Mouse (Mus musculus) intestine, embryonic 14.5 days (tissue): ENCODE data around the gene Ets1. TPM values are rescaled to one million over a fixed set of nuclear protein-coding genes. Genes with fewer than 3 reads are reported as not detected.
A peak's percentile ranks its signal among the peaks of the same experiment; 100 is the strongest.

Experiments
- ATAC-seq: fragments of 200-750 bp; cut with Nextera tagmentation; replicated peaks from 2 replicates; pipeline ENCODE4 v1.8.0; 2017; ENCODE audit warnings: low read depth, moderate number of reproducible peaks, moderate TSS enrichment, moderate library complexity; ENCODE audit not compliant: low FRiP score, low TSS enrichment
- DNase-seq: peaks from one replicate; pipeline ENCODE4 v3.0.0-alpha.2; 2018; ENCODE audit warnings: low spot score
- H3K27ac ChIP-seq: fragments of 300-500 bp; sonication (generic); 2 replicates; pipeline ENCODE4 v1.5.1; 2014; ENCODE audit warnings: low read depth, mild to moderate bottlenecking, control low read depth
- H3K27me3 ChIP-seq: fragments of 300-500 bp; sonication (generic); replicated peaks from 2 replicates; pipeline ENCODE4 v1.6.1; 2014; ENCODE audit warnings: low read length, control low read depth; ENCODE audit not compliant: control insufficient read depth, insufficient read depth
- H3K36me3 ChIP-seq: fragments of 300-500 bp; sonication (generic); 2 replicates; pipeline ENCODE4 v1.6.1; 2014; ENCODE audit warnings: low read length, control low read depth; ENCODE audit not compliant: control insufficient read depth, insufficient read depth
- H3K4me1 ChIP-seq: fragments of 300-500 bp; sonication (generic); replicated peaks from 2 replicates; pipeline ENCODE4 v1.6.1; 2014; ENCODE audit warnings: low read length, control low read depth, mixed read lengths; ENCODE audit not compliant: control insufficient read depth, insufficient read depth
- H3K4me2 ChIP-seq: fragments of 300-500 bp; sonication (generic); 2 replicates; pipeline ENCODE4 v1.6.1; 2014; ENCODE audit warnings: low read length
- H3K4me3 ChIP-seq: fragments of 300-500 bp; sonication (generic); 2 replicates; pipeline ENCODE4 v1.5.1; 2014; ENCODE audit warnings: low read depth, low read length, control low read depth, mixed read lengths
- H3K9ac ChIP-seq: fragments of 300-500 bp; sonication (generic); 2 replicates; pipeline ENCODE4 v1.6.1; 2014; ENCODE audit warnings: mild to moderate bottlenecking, low read length
- H3K9me3 ChIP-seq: fragments of 300-500 bp; sonication (generic); 2 replicates; pipeline ENCODE4 v1.6.1; 2016; ENCODE audit warnings: low read length, control low read depth; ENCODE audit not compliant: control insufficient read depth
- WGBS: fragments of 180-500 bp; shearing (Covaris S2); extraction: QIAGEN DNeasy Blood & Tissue Kit; methylation state at CpG from one replicate; pipeline ENCODE4 v1.1.7; 2014; 5-methylcytosine and 5-hydroxymethylcytosine counted together
- polyA plus RNA-seq: library from polyadenylated mRNA; unstranded; fragments of >200 nt; fragmentation: Nextera tagmentation; extraction: Ambion mirVana; gene quantifications from 2 replicates; pipeline ENCODE4 v1.2.1, GENCODE M21; 2014

The Ets1 gene
- 46.3 and 51.3 TPM in 2 replicates for polyA plus RNA-seq

GRCm38 (mm10) chr9:32635627-32636385 is at the start of gene Ets1:
Ets1 (plus strand) TSS chr9:32636221.
- no peak within 1 kb of the TSS for H3K9ac ChIP-seq
- 0% methylated on average over 10 of the region's 10 CpGs for WGBS

DNA sequence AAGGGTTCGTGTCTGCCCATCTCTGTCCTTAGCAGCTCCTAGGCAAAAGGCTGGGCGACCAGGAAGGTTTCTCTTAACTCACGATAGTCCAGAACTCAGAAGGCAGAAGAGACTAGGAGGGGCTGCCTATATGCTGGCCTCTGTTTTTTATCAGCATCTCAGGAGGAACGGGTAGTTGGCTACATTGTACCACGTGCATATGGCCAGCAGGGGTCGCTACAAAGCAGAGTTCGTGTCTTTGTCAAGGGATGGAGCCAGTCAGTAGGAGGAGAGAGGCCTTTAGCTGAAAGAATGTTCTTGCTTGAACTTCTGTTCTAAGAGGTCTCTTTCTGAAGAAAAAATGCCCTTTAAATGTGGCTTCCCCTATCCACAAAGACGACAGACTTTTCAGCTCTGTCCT is 46.1 kb upstream of the Ets1 start:
- Histone ChIP-seq H3K27me3 (no peaks in the 10 kb centered on the region), H3K9ac (no peak overlapping the region), H3K4me2 (no peak overlapping the region), H3K4me3 (no peak overlapping the region), H3K36me3 (no peaks in the 10 kb centered on the region), H3K27ac (no peak overlapping the region), H3K4me1 (peaks cover 19% of the 10 kb centered on the region), H3K9me3 (no peaks in the 10 kb centered on the region)
- ATAC-seq (peak; percentile 63; the same call in 1 of the 2 replicates), DNase-seq (peak; percentile 90)
- WGBS = 4% methylated on average over 8 of the region's 8 CpGs

More at GRCm38 (mm10) chr9:32635627-32636385, at the start of gene Ets1:
- H3K4me1 ChIP-seq = 0 out of 2 replicates have a peak, but pooled peaks cover 8% of the 10 kb centered on the region
- H3K27ac ChIP-seq = no peak within 1 kb of the TSS
- no peaks in the 10 kb centered on the region for H3K9me3 ChIP-seq
- H3K36me3 ChIP-seq = no peaks in the 10 kb centered on the region
- ATAC-seq (no peak), DNase-seq (no peak)
- no peaks in the 10 kb centered on the region for H3K27me3 ChIP-seq
- peak within 1 kb of the TSS; percentile 32 for H3K4me3 ChIP-seq
- peak within 1 kb of the TSS; percentile 53 for H3K4me2 ChIP-seq

GRCm38 (mm10) chr9:32590571-32590970 is 45.5 kb upstream of the Ets1 start:
- H3K4me2 ChIP-seq = no peak overlapping the region
- no peaks in the 10 kb centered on the region for H3K36me3 ChIP-seq
- H3K27me3 ChIP-seq = no peaks in the 10 kb centered on the region
- DNase-seq = no peak
- no peak for ATAC-seq
- H3K27ac ChIP-seq = no peak overlapping the region
- WGBS = 71% methylated on average over 5 of the region's 5 CpGs
- H3K4me3 ChIP-seq = no peak overlapping the region
- H3K9me3 ChIP-seq = no peaks in the 10 kb centered on the region
- no peak overlapping the region for H3K9ac ChIP-seq
- peaks cover 25% of the 10 kb centered on the region for H3K4me1 ChIP-seq

- Histone ChIP-seq H3K9me3 (no peaks in the 10 kb centered on the region), H3K27me3 (no peaks in the 10 kb centered on the region), H3K36me3 (no peaks in the 10 kb centered on the region), H3K9ac (no peak overlapping the region), H3K4me1 (peaks cover 25% of the 10 kb centered on the region), H3K4me2 (peak overlapping the region; percentile 20), H3K4me3 (no peak overlapping the region), H3K27ac (no peak overlapping the region)
- DNase-seq (peak; percentile 75), ATAC-seq (peak; percentile 81)
- WGBS = 9% methylated on average over 14 of the region's 14 CpGs
These were observed 44.1 kb upstream of the Ets1 start for GRCm38 (mm10) chr9:32591732-32592582.

- H3K36me3 ChIP-seq = no peaks in the 10 kb centered on the region
- H3K4me1 ChIP-seq = peaks cover 25% of the 10 kb centered on the region
- no peak overlapping the region for H3K27ac ChIP-seq
- DNase-seq = no peak
- no peak overlapping the region for H3K9ac ChIP-seq
- H3K27me3 ChIP-seq = no peaks in the 10 kb centered on the region
- no peak overlapping the region for H3K4me3 ChIP-seq
- H3K9me3 ChIP-seq = no peaks in the 10 kb centered on the region
- ATAC-seq = no peak; the same call in 1 of the 2 replicates
- H3K4me2 ChIP-seq = no peak overlapping the region
- WGBS = 56% methylated on average over 2 of the region's 2 CpGs
These were observed 43.5 kb upstream of the Ets1 start for GRCm38 (mm10) chr9:32592583-32592890.

- H3K9ac ChIP-seq = no peak overlapping the region
- H3K4me2 ChIP-seq = no peak overlapping the region
- peaks cover 25% of the 10 kb centered on the region for H3K4me1 ChIP-seq
- no peaks in the 10 kb centered on the region for H3K27me3 ChIP-seq
- no peak for DNase-seq
- H3K36me3 ChIP-seq = no peaks in the 10 kb centered on the region
- no peak overlapping the region for H3K27ac ChIP-seq
- no peaks in the 10 kb centered on the region for H3K9me3 ChIP-seq
- ATAC-seq = no peak
- WGBS = 19% methylated on average over 1 of the region's 1 CpGs
- H3K4me3 ChIP-seq = no peak overlapping the region
These were observed 42.2 kb upstream of the Ets1 start for GRCm38 (mm10) chr9:32593816-32594215.

DNA sequence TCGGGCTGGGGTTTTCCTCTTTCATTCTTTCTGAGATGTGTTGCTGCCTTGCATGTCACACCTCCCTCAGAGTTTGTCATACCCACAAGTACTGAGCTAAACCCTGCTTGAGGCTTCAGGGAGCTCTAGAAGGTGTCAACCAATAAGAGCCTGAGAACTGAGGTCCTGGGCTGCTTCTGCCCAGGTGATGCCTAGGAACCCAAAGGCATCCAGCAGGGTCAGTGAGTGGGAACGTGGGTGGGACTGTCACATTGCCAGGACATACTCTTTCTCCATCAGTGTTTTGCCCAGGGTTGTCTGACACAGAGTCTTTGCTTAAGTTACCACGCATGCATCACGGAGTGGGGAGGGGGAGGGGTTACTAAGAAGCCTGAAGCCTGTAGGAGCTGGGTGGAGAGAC is 41.7 kb upstream of the Ets1 start:
- Histone ChIP-seq H3K27ac (no peak overlapping the region), H3K4me2 (no peak overlapping the region), H3K4me1 (peaks cover 25% of the 10 kb centered on the region), H3K27me3 (no peaks in the 10 kb centered on the region), H3K36me3 (no peaks in the 10 kb centered on the region), H3K4me3 (no peak overlapping the region), H3K9ac (no peak overlapping the region), H3K9me3 (no peaks in the 10 kb centered on the region)
- DNase-seq = no peak
- ATAC-seq = no peak
- WGBS = 29% methylated on average over 4 of the region's 4 CpGs

DNA sequence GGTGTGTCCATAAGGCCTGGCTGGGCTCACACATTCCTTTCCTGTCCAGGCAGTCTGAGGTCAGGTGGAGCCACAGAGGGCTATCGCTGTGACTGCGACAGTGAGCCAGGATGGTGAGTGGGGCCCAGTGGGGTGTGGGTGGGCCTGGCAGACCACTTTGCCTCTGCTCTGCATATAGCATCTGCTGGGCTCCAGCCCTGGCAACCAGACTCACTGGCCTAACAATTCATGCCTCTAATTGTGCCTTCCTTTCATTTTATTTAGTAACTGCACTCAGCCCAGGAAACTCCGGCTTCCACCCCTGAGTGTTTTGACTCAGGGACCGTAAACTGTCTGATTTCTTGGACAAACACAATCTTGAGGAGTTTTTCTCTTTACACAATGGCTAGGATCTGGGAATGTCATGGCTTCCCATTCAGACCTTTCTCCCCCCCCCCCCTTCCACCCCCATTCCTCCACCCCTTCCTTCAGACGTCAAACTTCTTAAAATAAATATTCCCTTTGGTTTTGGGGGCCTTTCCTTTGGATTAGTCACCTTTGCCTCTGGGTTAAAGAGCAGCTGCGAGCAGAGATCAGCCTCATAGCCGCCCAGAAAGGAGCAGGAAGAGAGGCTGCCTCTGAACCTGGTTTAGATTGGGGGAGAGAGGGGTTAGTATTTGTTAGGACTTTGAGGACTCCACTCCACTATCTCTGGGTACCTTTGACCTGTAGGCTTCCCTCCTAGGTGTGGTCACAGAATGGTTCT is 40.8 kb upstream of the Ets1 start:
- Histone ChIP-seq H3K4me2 (no peak overlapping the region), H3K4me3 (no peak overlapping the region), H3K27ac (no peak overlapping the region), H3K9me3 (no peaks in the 10 kb centered on the region), H3K27me3 (no peaks in the 10 kb centered on the region), H3K36me3 (no peaks in the 10 kb centered on the region), H3K9ac (no peak overlapping the region), H3K4me1 (peaks cover 25% of the 10 kb centered on the region)
- DNase-seq (no peak), ATAC-seq (no peak)
- WGBS = 54% methylated on average over 7 of the region's 7 CpGs
